Mouse (Mus musculus) neural tube, embryonic 14.5 days (tissue): ENCODE measurements around the gene Ly6g6c. TPM values are rescaled to one million over a fixed set of nuclear protein-coding genes. Genes with fewer than 3 reads are reported as not detected.

ENCODE experiments used
- ATAC-seq: fragments of 200-750 bp; cut with Nextera tagmentation; 2 replicates; pipeline ENCODE4 v1.8.0; 2017; ENCODE audit warnings: low read depth, mild to moderate bottlenecking, moderate TSS enrichment, moderate library complexity
- H3K27ac ChIP-seq: fragments of 300-500 bp; sonication (generic); 2 replicates; pipeline ENCODE4 v1.5.1; 2014; ENCODE audit warnings: low read depth, mild to moderate bottlenecking, control low read depth, low read length, moderate library complexity, mixed read lengths
- H3K27me3 ChIP-seq: fragments of 300-500 bp; sonication (generic); 2 replicates; pipeline ENCODE4 v1.6.1; 2014; ENCODE audit warnings: low read length; ENCODE audit not compliant: control insufficient read depth, insufficient read depth
- H3K36me3 ChIP-seq: fragments of 300-500 bp; sonication (generic); 2 replicates; pipeline ENCODE4 v1.6.1; 2014; ENCODE audit warnings: low read length, mixed read lengths; ENCODE audit not compliant: control insufficient read depth, insufficient read depth
- H3K4me1 ChIP-seq: fragments of 300-500 bp; sonication (generic); 2 replicates; pipeline ENCODE4 v1.6.1; 2014; ENCODE audit warnings: low read length; ENCODE audit not compliant: control insufficient read depth, insufficient read depth
- H3K4me2 ChIP-seq: fragments of 300-500 bp; sonication (generic); 2 replicates; pipeline ENCODE4 v1.6.1; 2014; ENCODE audit warnings: mild to moderate bottlenecking, low read depth, low read length, control low read depth
- H3K4me3 ChIP-seq: fragments of 300-500 bp; sonication (generic); 2 replicates; pipeline ENCODE4 v1.5.1; 2014; ENCODE audit warnings: low read depth, low read length, control low read depth, mixed read lengths
- H3K9ac ChIP-seq: fragments of 300-500 bp; sonication (generic); replicated peaks from 2 replicates; pipeline ENCODE4 v1.6.1; 2014; ENCODE audit warnings: low read depth, mild to moderate bottlenecking, control low read depth, low read length, mixed read lengths
- H3K9me3 ChIP-seq: fragments of 300-500 bp; sonication (generic); 2 replicates; pipeline ENCODE4 v1.6.1; 2016; ENCODE audit warnings: low read length; ENCODE audit not compliant: control insufficient read depth
- WGBS: fragments of 180-500 bp; shearing (Covaris S2); extraction: QIAGEN DNeasy Blood & Tissue Kit; methylation state at CpG from one replicate; pipeline ENCODE4 v1.1.7; 2014; 5-methylcytosine and 5-hydroxymethylcytosine counted together
- polyA plus RNA-seq: library from polyadenylated mRNA; unstranded; fragments of >200 nt; fragmentation: Nextera tagmentation; extraction: Ambion mirVana; gene quantifications from 2 replicates; pipeline ENCODE4 v1.2.1, GENCODE M21; 2014

Ly6g6c gene
- polyA plus RNA-seq, 1 experiment from 2014 or later, result not detected

- H3K27me3 ChIP-seq, result no peaks in the 10 kb centered on the region
- H3K9me3 ChIP-seq, result no peaks in the 10 kb centered on the region
- H3K36me3 ChIP-seq, result peaks cover 44% of the 10 kb centered on the region
- no peak overlapping the region for H3K4me2 ChIP-seq
- no peak overlapping the region for H3K27ac ChIP-seq
- WGBS, result 90% methylated on average over 15 of the region's 15 CpGs
- peaks cover 11% of the 10 kb centered on the region for H3K4me1 ChIP-seq
- H3K9ac ChIP-seq, result no peak overlapping the region
- ATAC-seq, result no peak
- H3K4me3 ChIP-seq, result no peak overlapping the region
Observed at GRCm38 (mm10) chr17:35094475-35095365, 29.5 kb downstream of the Ly6g6c start.

DNA sequence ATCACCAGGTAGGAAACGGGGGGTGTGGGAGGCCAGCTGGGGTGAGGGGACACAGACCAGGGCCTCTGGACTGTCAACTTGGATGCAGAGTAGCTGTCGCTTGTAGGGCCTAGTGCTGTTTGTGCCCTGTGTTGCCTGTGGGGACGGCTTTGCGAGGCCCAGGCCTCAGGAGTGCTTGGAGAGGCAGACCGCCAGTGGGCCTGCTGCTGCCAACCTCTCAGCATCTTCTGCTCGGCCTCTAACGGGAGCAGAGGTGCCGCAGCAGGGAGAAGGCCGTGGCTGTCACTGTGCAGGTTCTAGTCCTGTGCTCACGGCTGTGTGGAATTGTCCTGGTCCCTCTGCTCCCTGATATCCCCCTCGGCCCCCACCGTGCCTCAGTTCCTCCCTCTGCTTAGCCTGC, 31.4 kb downstream of the Ly6g6c start:
- no peak for ATAC-seq
- Histone ChIP-seq H3K4me3 (no peak overlapping the region), H3K4me1 (no peaks in the 10 kb centered on the region), H3K9me3 (no peaks in the 10 kb centered on the region), H3K9ac (no peak overlapping the region), H3K27ac (no peak overlapping the region), H3K4me2 (no peak overlapping the region), H3K27me3 (no peaks in the 10 kb centered on the region), H3K36me3 (peaks cover 61% of the 10 kb centered on the region)
- WGBS, result 84% methylated on average over 12 of the region's 12 CpGs

GRCm38 (mm10) chr17:35097164-35097655, 32.0 kb downstream of the Ly6g6c start:
- no peaks in the 10 kb centered on the region for H3K9me3 ChIP-seq
- ATAC-seq, result no peak
- no peak overlapping the region for H3K27ac ChIP-seq
- H3K4me2 ChIP-seq, result no peak overlapping the region
- no peaks in the 10 kb centered on the region for H3K27me3 ChIP-seq
- no peak overlapping the region for H3K4me3 ChIP-seq
- peaks cover 65% of the 10 kb centered on the region for H3K36me3 ChIP-seq
- H3K9ac ChIP-seq, result no peak overlapping the region
- 90% methylated on average over 12 of the region's 12 CpGs for WGBS
- no peaks in the 10 kb centered on the region for H3K4me1 ChIP-seq

GRCm38 (mm10) chr17:35100196-35100765, 35.1 kb downstream of the Ly6g6c start:
- no peak overlapping the region for H3K4me3 ChIP-seq
- H3K4me1 ChIP-seq, result no peaks in the 10 kb centered on the region
- H3K9ac ChIP-seq, result no peak overlapping the region
- H3K4me2 ChIP-seq, result no peak overlapping the region
- no peak overlapping the region for H3K27ac ChIP-seq
- peaks cover 71% of the 10 kb centered on the region for H3K36me3 ChIP-seq
- no peak for ATAC-seq
- H3K27me3 ChIP-seq, result no peaks in the 10 kb centered on the region
- no peaks in the 10 kb centered on the region for H3K9me3 ChIP-seq
- 83% methylated on average over 10 of the region's 10 CpGs for WGBS

GRCm38 (mm10) chr17:35101161-35101560, 36.0 kb downstream of the Ly6g6c start:
- Histone ChIP-seq H3K4me2 (no peak overlapping the region), H3K27me3 (no peaks in the 10 kb centered on the region), H3K9me3 (no peaks in the 10 kb centered on the region), H3K4me1 (no peaks in the 10 kb centered on the region), H3K4me3 (no peak overlapping the region), H3K36me3 (peaks cover 66% of the 10 kb centered on the region), H3K27ac (no peak overlapping the region), H3K9ac (no peak overlapping the region)
- WGBS, result 92% methylated on average over 11 of the region's 11 CpGs
- ATAC-seq, result no peak

DNA sequence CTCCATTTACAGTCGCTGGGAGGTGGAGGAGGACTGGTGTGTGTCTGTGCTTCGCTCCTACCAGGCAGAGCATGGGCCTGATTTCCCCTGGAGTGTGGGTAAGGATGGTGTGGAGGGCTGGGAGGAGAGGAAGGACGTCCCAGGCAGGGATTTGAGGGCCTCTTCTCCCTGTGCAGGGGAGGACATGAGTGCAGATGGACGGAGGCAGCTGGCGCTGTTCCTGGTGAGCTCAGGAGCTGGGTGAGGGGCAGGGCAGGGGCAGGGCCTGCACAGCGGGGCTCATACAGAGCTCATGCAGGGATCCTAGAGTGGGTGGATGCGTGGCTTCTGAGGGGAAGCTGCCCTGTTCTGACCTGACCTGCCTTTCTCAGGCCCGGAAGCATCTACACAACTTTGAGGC, 37.1 kb downstream of the Ly6g6c start:
- no peaks in the 10 kb centered on the region for H3K9me3 ChIP-seq
- WGBS, result 76% methylated on average over 8 of the region's 8 CpGs
- peaks cover 60% of the 10 kb centered on the region for H3K36me3 ChIP-seq
- H3K27ac ChIP-seq, result no peak overlapping the region
- H3K27me3 ChIP-seq, result no peaks in the 10 kb centered on the region
- no peaks in the 10 kb centered on the region for H3K4me1 ChIP-seq
- no peak for ATAC-seq
- H3K4me3 ChIP-seq, result no peak overlapping the region
- H3K9ac ChIP-seq, result no peak overlapping the region
- H3K4me2 ChIP-seq, result no peak overlapping the region

- ATAC-seq, result no peak
- Histone ChIP-seq H3K4me2 (no peak overlapping the region), H3K4me1 (no peaks in the 10 kb centered on the region), H3K27ac (no peak overlapping the region), H3K9ac (no peak overlapping the region), H3K27me3 (no peaks in the 10 kb centered on the region), H3K4me3 (no peak overlapping the region), H3K9me3 (no peaks in the 10 kb centered on the region), H3K36me3 (peaks cover 55% of the 10 kb centered on the region)
- 79% methylated on average over 6 of the region's 6 CpGs for WGBS
Observed at GRCm38 (mm10) chr17:35103221-35103690, 38.1 kb downstream of the Ly6g6c start.

- H3K4me3 ChIP-seq, result no peak overlapping the region
- H3K27ac ChIP-seq, result no peak overlapping the region
- no peak overlapping the region for H3K4me2 ChIP-seq
- no peak overlapping the region for H3K9ac ChIP-seq
- H3K27me3 ChIP-seq, result no peaks in the 10 kb centered on the region
- H3K9me3 ChIP-seq, result no peaks in the 10 kb centered on the region
- WGBS, result 96% methylated on average over 7 of the region's 7 CpGs
- ATAC-seq, result no peak
- H3K36me3 ChIP-seq, result peaks cover 47% of the 10 kb centered on the region
- H3K4me1 ChIP-seq, result no peaks in the 10 kb centered on the region
Observed at GRCm38 (mm10) chr17:35104079-35104478, 38.9 kb downstream of the Ly6g6c start.

GRCm38 (mm10) chr17:35104754-35105153, 39.6 kb downstream of the Ly6g6c start:
- no peaks in the 10 kb centered on the region for H3K9me3 ChIP-seq
- peaks cover 40% of the 10 kb centered on the region for H3K36me3 ChIP-seq
- H3K9ac ChIP-seq, result no peak overlapping the region
- WGBS, result 81% methylated on average over 6 of the region's 6 CpGs
- H3K4me3 ChIP-seq, result no peak overlapping the region
- no peak for ATAC-seq
- no peaks in the 10 kb centered on the region for H3K4me1 ChIP-seq
- no peak overlapping the region for H3K4me2 ChIP-seq
- H3K27me3 ChIP-seq, result no peaks in the 10 kb centered on the region
- no peak overlapping the region for H3K27ac ChIP-seq
